Mouse (Mus musculus): Measurements from ENCODE around the gene Plaa. TPM values are rescaled to one million over a fixed set of nuclear protein-coding genes. Genes with fewer than 3 reads are reported as not detected.

Plaa gene
- polyA plus RNA-seq, 1 experiment, result 157 TPM

DNA sequence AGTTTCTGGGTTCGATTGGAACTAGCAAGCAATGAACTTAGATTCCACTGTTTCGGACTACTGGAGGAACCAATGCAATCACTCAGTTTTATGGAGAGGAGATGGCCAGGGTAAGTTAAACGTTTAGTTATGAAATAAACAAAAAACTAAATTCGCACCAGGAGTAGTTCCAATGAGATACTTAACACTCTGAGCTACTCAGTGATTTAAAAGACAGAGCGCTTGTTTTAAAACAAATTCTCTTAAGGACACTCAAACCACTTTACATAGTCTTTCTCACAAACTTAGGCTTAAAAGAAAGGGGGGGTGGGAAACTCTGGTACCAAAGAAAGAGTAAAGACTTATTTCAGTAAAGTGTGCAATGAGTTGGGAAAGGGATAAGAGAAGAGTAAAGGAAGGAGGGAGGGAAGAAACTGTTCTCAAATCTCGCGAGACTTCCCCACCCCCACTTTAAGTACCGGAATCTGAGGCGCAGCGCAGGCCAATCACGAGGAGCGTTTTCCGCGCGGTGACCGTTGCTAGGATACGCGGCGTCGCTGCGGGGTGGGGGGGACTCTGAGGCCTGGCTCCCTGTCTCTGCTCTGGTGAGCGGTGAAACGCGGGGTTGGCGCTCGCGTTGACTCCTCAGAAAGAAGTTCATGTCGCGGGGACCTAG, 11.1 kb upstream of the Plaa start, which contains the start of gene Ift74:
Ift74 (plus strand) TSS at position 520 of the 655 bp plus-strand sequence.
- Histone ChIP-seq H3K27me3 (ENCODE audit: control insufficient read depth, insufficient read depth, low read length, poor library complexity, severe bottlenecking) (no peaks in the 10 kb centered on the region), H3K4me3 (ENCODE audit: low read depth, low read length) (peak within 1 kb of the TSS; percentile 87), H3K9me3 (replicated peaks; ENCODE audit: control insufficient read depth, insufficient read depth, low read length, poor library complexity, severe bottlenecking) (no peaks in the 10 kb centered on the region), H3K27ac (ENCODE audit: insufficient read depth, low read length) (no peak within 1 kb of the TSS; the same call in 1 of the 2 replicates), H3K9ac (ENCODE audit: low read depth, poor library complexity, severe bottlenecking) (peak within 1 kb of the TSS; percentile 62), H3K36me3 (ENCODE audit: control insufficient read depth, insufficient read depth, low read length, poor library complexity, severe bottlenecking) (no peaks in the 10 kb centered on the region), H3K4me1 (ENCODE audit: control insufficient read depth, insufficient read depth, low read length) (no peaks in the 10 kb centered on the region)
- no peak for TF ChIP-seq CTCF (IDR thresholded peaks at IDR 0.05; ENCODE audit: low read depth, low read length)
- TF ChIP-seq POLR2A (IDR thresholded peaks at IDR 0.05; ENCODE audit: insufficient read depth, low read length), result peak; percentile 56
- TF ChIP-seq EP300 (IDR thresholded peaks at IDR 0.05; ENCODE audit: insufficient read depth, low read depth, low read length), result no peak

DNA sequence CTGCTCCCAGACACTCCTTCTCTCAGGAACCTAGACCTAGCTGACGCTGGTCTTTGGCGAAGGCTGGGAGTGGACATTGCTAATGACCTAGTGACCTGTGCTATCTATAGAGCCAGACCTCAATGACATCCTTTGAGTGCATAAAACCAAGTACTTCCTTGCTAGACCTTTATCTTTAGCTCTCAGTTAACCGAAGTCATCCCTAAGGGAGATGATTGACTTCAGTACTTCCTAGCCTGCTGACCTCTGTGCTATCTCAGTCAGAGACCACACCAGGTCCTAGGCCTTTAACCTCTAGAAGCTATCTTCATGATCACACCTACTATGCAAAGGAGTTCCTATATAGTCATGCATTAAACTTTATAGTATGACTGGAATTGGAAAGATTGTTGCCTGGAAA, 7.3 kb upstream of the Plaa start:
- no peaks in the 10 kb centered on the region for H3K4me1 ChIP-seq (ENCODE audit: control insufficient read depth, insufficient read depth, low read length)
- H3K36me3 ChIP-seq (ENCODE audit: control insufficient read depth, insufficient read depth, low read length, poor library complexity, severe bottlenecking), result no peaks in the 10 kb centered on the region
- H3K27me3 ChIP-seq (ENCODE audit: control insufficient read depth, insufficient read depth, low read length, poor library complexity, severe bottlenecking), result no peaks in the 10 kb centered on the region
- H3K4me3 ChIP-seq (ENCODE audit: low read depth, low read length), result no peak overlapping the region
- no peaks in the 10 kb centered on the region for H3K9me3 ChIP-seq (replicated peaks; ENCODE audit: control insufficient read depth, insufficient read depth, low read length, poor library complexity, severe bottlenecking)
- H3K27ac ChIP-seq (ENCODE audit: insufficient read depth, low read length), result no peak overlapping the region
- no peak overlapping the region for H3K9ac ChIP-seq (ENCODE audit: low read depth, poor library complexity, severe bottlenecking)
- TF ChIP-seq CTCF (IDR thresholded peaks at IDR 0.05; ENCODE audit: low read depth, low read length) (no peak), EP300 (IDR thresholded peaks at IDR 0.05; ENCODE audit: insufficient read depth, low read depth, low read length) (no peak), POLR2A (IDR thresholded peaks at IDR 0.05; ENCODE audit: insufficient read depth, low read length) (no peak)

DNA sequence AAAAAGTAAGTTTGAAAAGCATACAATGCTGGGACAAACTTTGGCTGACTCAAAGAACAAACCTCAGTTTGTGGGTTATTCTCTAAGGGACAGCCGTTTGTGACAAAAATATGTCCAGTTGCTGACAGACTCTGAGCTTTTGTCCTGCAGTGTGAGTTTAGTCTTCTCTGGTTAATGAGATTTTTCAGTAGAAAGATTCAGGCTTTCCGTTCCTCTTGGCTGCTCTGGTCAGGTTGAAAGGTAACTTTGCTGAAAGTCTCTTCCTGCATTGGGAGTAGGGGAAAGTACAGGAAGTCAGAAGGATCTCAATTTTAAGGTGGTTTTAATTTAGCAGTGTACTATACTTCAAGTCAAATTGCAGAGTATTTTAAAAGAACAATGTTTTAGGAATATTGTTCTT, 2.5 kb upstream of the Plaa start:
- H3K9me3 ChIP-seq (replicated peaks; ENCODE audit: control insufficient read depth, insufficient read depth, low read length, poor library complexity, severe bottlenecking), result no peaks in the 10 kb centered on the region
- H3K4me3 ChIP-seq (ENCODE audit: low read depth, low read length), result no peak overlapping the region
- no peak overlapping the region for H3K27ac ChIP-seq (ENCODE audit: insufficient read depth, low read length)
- peaks cover 3% of the 10 kb centered on the region; the same call in 1 of the 2 replicates for H3K36me3 ChIP-seq (ENCODE audit: control insufficient read depth, insufficient read depth, low read length, poor library complexity, severe bottlenecking)
- H3K27me3 ChIP-seq (ENCODE audit: control insufficient read depth, insufficient read depth, low read length, poor library complexity, severe bottlenecking), result no peaks in the 10 kb centered on the region
- TF ChIP-seq EP300 (IDR thresholded peaks at IDR 0.05; ENCODE audit: insufficient read depth, low read depth, low read length) (no peak), POLR2A (IDR thresholded peaks at IDR 0.05; ENCODE audit: insufficient read depth, low read length) (no peak), CTCF (IDR thresholded peaks at IDR 0.05; ENCODE audit: low read depth, low read length) (no peak)
- no peaks in the 10 kb centered on the region for H3K4me1 ChIP-seq (ENCODE audit: control insufficient read depth, insufficient read depth, low read length)
- H3K9ac ChIP-seq (ENCODE audit: low read depth, poor library complexity, severe bottlenecking), result no peak overlapping the region

DNA sequence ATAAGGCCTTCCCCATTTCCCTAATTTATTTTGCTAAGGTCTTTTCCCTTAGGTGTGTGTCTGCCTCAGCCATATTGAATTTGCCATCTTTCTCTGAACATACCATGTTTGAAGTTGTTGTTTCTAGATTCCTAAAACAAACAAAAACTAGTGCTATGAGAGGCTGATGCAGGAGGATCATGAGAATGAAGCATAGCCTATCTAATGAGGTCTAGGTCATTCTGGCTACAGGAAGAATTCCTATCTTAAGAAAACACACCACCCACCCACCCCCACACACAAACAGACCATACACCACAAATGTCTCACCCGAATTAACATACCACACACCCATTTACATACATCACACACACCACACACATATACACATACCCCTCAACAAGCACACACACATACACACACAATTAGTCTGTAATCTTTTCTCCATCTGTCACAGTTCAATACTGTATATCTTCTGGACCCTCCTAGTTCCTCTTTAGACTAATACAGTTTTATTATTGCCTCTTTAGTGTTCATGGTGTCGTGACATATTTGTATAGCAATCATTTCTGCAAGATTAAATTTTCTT, 1.5 kb upstream of the Plaa start:
- H3K4me3 ChIP-seq (ENCODE audit: low read depth, low read length), result no peak overlapping the region

DNA sequence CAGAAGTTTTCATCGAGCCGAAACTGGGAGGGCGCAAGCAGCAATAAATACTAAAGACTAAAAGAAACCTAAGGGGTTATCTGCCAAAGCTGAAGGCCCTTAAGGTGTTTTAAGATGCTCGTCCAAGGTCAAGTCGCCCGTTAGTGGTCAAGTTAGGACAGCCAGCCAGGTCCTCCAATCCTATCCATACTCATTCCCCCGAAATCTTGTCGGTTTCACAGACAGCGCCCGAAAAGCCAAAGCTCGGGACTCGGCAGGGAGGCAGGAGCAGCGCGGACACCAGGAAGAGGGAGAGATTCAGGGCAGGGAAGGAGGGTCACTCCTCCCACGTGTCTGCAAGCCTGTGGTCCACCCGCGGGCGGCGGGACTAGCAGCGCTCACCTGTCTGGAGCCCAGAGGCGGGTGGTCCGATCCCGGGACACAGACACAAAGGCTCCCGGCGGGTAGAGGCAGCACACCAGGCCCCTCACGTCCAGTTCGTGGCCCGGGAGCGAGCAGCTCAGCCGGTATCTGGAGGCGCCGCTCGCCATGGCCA, 481 bp downstream of the Plaa start:
- Histone ChIP-seq H3K27ac (ENCODE audit: insufficient read depth, low read length) (peak overlapping the region; percentile 22), H3K27me3 (ENCODE audit: control insufficient read depth, insufficient read depth, low read length, poor library complexity, severe bottlenecking) (no peaks in the 10 kb centered on the region), H3K4me1 (ENCODE audit: control insufficient read depth, insufficient read depth, low read length) (no peaks in the 10 kb centered on the region), H3K9ac (ENCODE audit: low read depth, poor library complexity, severe bottlenecking) (peak overlapping the region; percentile 79), H3K9me3 (replicated peaks; ENCODE audit: control insufficient read depth, insufficient read depth, low read length, poor library complexity, severe bottlenecking) (no peaks in the 10 kb centered on the region), H3K4me3 (ENCODE audit: low read depth, low read length) (peak overlapping the region; percentile 95), H3K36me3 (ENCODE audit: control insufficient read depth, insufficient read depth, low read length, poor library complexity, severe bottlenecking) (peaks cover 7% of the 10 kb centered on the region; the same call in 1 of the 2 replicates)
- TF ChIP-seq CTCF (IDR thresholded peaks at IDR 0.05; ENCODE audit: low read depth, low read length) (no peak), POLR2A (IDR thresholded peaks at IDR 0.05; ENCODE audit: insufficient read depth, low read length) (no peak), EP300 (IDR thresholded peaks at IDR 0.05; ENCODE audit: insufficient read depth, low read depth, low read length) (no peak)

More for the DNA sequence above, 1.5 kb upstream of the Plaa start:
- H3K36me3 ChIP-seq (ENCODE audit: control insufficient read depth, insufficient read depth, low read length, poor library complexity, severe bottlenecking), result peaks cover 3% of the 10 kb centered on the region; the same call in 1 of the 2 replicates
- TF ChIP-seq EP300 (IDR thresholded peaks at IDR 0.05; ENCODE audit: insufficient read depth, low read depth, low read length) (no peak), POLR2A (IDR thresholded peaks at IDR 0.05; ENCODE audit: insufficient read depth, low read length) (no peak), CTCF (IDR thresholded peaks at IDR 0.05; ENCODE audit: low read depth, low read length) (no peak)
- H3K9ac ChIP-seq (ENCODE audit: low read depth, poor library complexity, severe bottlenecking), result peak overlapping the region; percentile 79; the same call in 1 of the 2 replicates
- H3K4me1 ChIP-seq (ENCODE audit: control insufficient read depth, insufficient read depth, low read length), result no peaks in the 10 kb centered on the region
- H3K9me3 ChIP-seq (replicated peaks; ENCODE audit: control insufficient read depth, insufficient read depth, low read length, poor library complexity, severe bottlenecking), result no peaks in the 10 kb centered on the region
- no peak overlapping the region for H3K27ac ChIP-seq (ENCODE audit: insufficient read depth, low read length)
- H3K27me3 ChIP-seq (ENCODE audit: control insufficient read depth, insufficient read depth, low read length, poor library complexity, severe bottlenecking), result no peaks in the 10 kb centered on the region

DNA sequence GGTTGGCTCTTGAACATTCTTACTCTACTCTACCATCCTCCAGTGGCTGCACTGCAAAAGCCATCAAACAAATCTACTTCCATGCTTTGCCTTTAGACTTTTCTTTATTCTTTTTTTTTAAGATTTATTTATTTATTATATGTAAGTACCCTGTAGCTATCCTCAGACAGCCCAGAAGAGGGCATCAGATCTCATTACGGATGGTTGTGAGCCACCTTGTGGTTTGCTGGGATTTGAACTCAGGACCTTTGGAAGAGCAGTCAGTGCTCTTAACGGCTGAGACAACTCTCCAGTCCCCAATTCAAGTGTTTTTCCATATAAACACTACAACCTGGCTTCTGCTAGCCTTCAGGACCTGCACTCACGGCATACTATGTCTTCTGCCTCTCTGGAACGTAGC, 1.6 kb downstream of the Plaa start:
- no peaks in the 10 kb centered on the region for H3K9me3 ChIP-seq (replicated peaks; ENCODE audit: control insufficient read depth, insufficient read depth, low read length, poor library complexity, severe bottlenecking)
- H3K36me3 ChIP-seq (ENCODE audit: control insufficient read depth, insufficient read depth, low read length, poor library complexity, severe bottlenecking), result peaks cover 7% of the 10 kb centered on the region; the same call in 1 of the 2 replicates
- no peak for TF ChIP-seq POLR2A (IDR thresholded peaks at IDR 0.05; ENCODE audit: insufficient read depth, low read length)
- no peak for TF ChIP-seq EP300 (IDR thresholded peaks at IDR 0.05; ENCODE audit: insufficient read depth, low read depth, low read length)
- TF ChIP-seq CTCF (IDR thresholded peaks at IDR 0.05; ENCODE audit: low read depth, low read length), result peak; percentile 2
- H3K4me3 ChIP-seq (ENCODE audit: low read depth, low read length), result no peak overlapping the region
- H3K4me1 ChIP-seq (ENCODE audit: control insufficient read depth, insufficient read depth, low read length), result no peaks in the 10 kb centered on the region
- H3K27ac ChIP-seq (ENCODE audit: insufficient read depth, low read length), result no peak overlapping the region
- H3K9ac ChIP-seq (ENCODE audit: low read depth, poor library complexity, severe bottlenecking), result 0 out of 2 replicates have a peak overlapping the region, but pooled peaks have one; percentile 79
- no peaks in the 10 kb centered on the region for H3K27me3 ChIP-seq (ENCODE audit: control insufficient read depth, insufficient read depth, low read length, poor library complexity, severe bottlenecking)

Measured in ES-Bruce4 (cell line).